In the genomic region with DNA sequence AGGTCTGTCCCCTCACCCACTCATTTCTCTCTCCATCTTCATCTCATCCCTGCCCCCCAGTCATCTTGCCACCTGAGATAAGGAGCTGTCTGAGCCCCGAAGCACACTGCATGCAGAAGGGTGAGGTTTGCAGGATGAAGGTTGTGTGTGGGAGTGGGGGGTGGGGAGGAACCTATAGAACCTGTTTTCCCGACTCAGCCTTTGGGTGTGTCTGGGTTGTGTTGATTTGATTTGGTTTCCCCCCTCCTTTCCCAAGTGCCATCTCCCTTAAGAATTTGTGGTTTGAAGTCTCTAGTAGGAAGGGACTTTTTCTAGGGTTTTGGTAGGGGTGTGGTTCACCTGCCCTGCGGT, we compare ENCODE assay signal across 15 mouse cellular contexts.
DNase-seq lines count a peak whose midpoint lies in the region; ATAC-seq lines count a peak whose summit lies in the region.
"Had no signal": no experiment of that assay in that cellular context is flagged by ENCODE, and none has a peak within 500 bp of the region (broad histone marks: within the 10 kb centered on the region; RNA-seq: fewer than 3 reads in every experiment).

No protein-coding gene starts in this region.

- no peak overlapping the region for H3K4me3 ChIP-seq in heart, embryonic 15.5 days
- no peak overlapping the region for H3K4me3 ChIP-seq in lung, embryonic 16.5 days (ENCODE audit: low read length)
- H3K4me3 ChIP-seq in intestine, embryonic 16.5 days (ENCODE audit: low read length) = no peak overlapping the region
- no peak overlapping the region for H3K4me3 ChIP-seq in stomach, embryonic 16.5 days (replicated peaks; ENCODE audit: low read length)
- H3K4me3 ChIP-seq: hindbrain, embryonic 10.5 days; liver, embryonic 15.5 days had no signal

- H3K4me2 ChIP-seq in heart, embryonic 15.5 days = no peak overlapping the region
- H3K4me2 ChIP-seq in lung, embryonic 16.5 days (ENCODE audit: low read depth, low read length) = no peak overlapping the region
- no peak overlapping the region for H3K4me2 ChIP-seq in intestine, embryonic 16.5 days (ENCODE audit: low read depth, low read length)
- 0 out of 2 replicates have a peak overlapping the region, but pooled peaks have one; percentile 7 for H3K4me2 ChIP-seq in stomach, embryonic 16.5 days (ENCODE audit: low read depth, low read length)
- H3K4me2 ChIP-seq: liver, embryonic 15.5 days had no signal

- no peak overlapping the region for H3K9ac ChIP-seq in heart, embryonic 15.5 days
- no peak overlapping the region for H3K9ac ChIP-seq in lung, embryonic 16.5 days (ENCODE audit: low read length)
- no peak overlapping the region for H3K9ac ChIP-seq in intestine, embryonic 16.5 days (ENCODE audit: low read depth, low read length)
- peak overlapping the region; percentile 7; the same call in 1 of the 2 replicates for H3K9ac ChIP-seq in stomach, embryonic 16.5 days (ENCODE audit: low read length)
- H3K9ac ChIP-seq: liver, embryonic 15.5 days had no signal

- H3K4me1 ChIP-seq in heart, embryonic 15.5 days (replicated peaks) = peaks cover 56% of the 10 kb centered on the region
- H3K4me1 ChIP-seq in lung, embryonic 16.5 days (replicated peaks; ENCODE audit: control insufficient read depth, insufficient read depth, low read length) = peaks cover 30% of the 10 kb centered on the region
- peaks cover 27% of the 10 kb centered on the region for H3K4me1 ChIP-seq in intestine, embryonic 16.5 days (ENCODE audit: control insufficient read depth, insufficient read depth, low read length)
- peaks cover 30% of the 10 kb centered on the region for H3K4me1 ChIP-seq in stomach, embryonic 16.5 days (ENCODE audit: control insufficient read depth, insufficient read depth, low read length)
- H3K4me1 ChIP-seq: liver, embryonic 15.5 days had no signal

- peaks cover 4% of the 10 kb centered on the region; the same call in 1 of the 2 replicates for H3K36me3 ChIP-seq in heart, embryonic 15.5 days
- no peaks in the 10 kb centered on the region for H3K36me3 ChIP-seq in lung, embryonic 16.5 days (ENCODE audit: control insufficient read depth, insufficient read depth, low read length)
- H3K36me3 ChIP-seq in intestine, embryonic 16.5 days (ENCODE audit: control insufficient read depth, insufficient read depth, low read length) = no peaks in the 10 kb centered on the region
- H3K36me3 ChIP-seq in stomach, embryonic 16.5 days (ENCODE audit: control insufficient read depth, insufficient read depth, low read length) = no peaks in the 10 kb centered on the region
- H3K36me3 ChIP-seq: hindbrain, embryonic 10.5 days; liver, embryonic 15.5 days had no signal

- no peak for ATAC-seq in heart, embryonic 15.5 days (replicated peaks; ENCODE audit: insufficient number of reproducible peaks, insufficient read depth, low FRiP score, low read depth)
- ATAC-seq in lung, embryonic 16.5 days (ENCODE audit: low read depth) = peak; percentile 18; the same call in 1 of the 2 replicates
- ATAC-seq in intestine, embryonic 16.5 days = peak; percentile 57
- peak; percentile 60; the same call in 1 of the 2 replicates for ATAC-seq in stomach, embryonic 16.5 days (ENCODE audit: insufficient read depth, low FRiP score)
- ATAC-seq: inflammation-experienced regulatory T-cells, adult 6 months had no signal

- WGBS in heart, embryonic 15.5 days = 44% methylated on average over 3 of the region's 3 CpGs
- 56% methylated on average over 3 of the region's 3 CpGs for WGBS in lung, embryonic 16.5 days
- 66% methylated on average over 3 of the region's 3 CpGs for WGBS in intestine, embryonic 16.5 days
- WGBS in stomach, embryonic 16.5 days = 46% methylated on average over 3 of the region's 3 CpGs

- H3K27ac ChIP-seq in heart, embryonic 15.5 days = peak overlapping the region; percentile 72
- H3K27ac ChIP-seq in lung, embryonic 16.5 days (ENCODE audit: low read length) = no peak overlapping the region
- H3K27ac ChIP-seq in intestine, embryonic 16.5 days (ENCODE audit: low read length) = peak overlapping the region; percentile 56; the same call in 1 of the 2 replicates
- peak overlapping the region; percentile 78 for H3K27ac ChIP-seq in stomach, embryonic 16.5 days (ENCODE audit: low read length)
- H3K27ac ChIP-seq: hindbrain, embryonic 10.5 days; liver, embryonic 15.5 days had no signal

- H3K9me3 ChIP-seq in heart, embryonic 15.5 days (replicated peaks) = no peaks in the 10 kb centered on the region
- H3K9me3 ChIP-seq in lung, embryonic 16.5 days (ENCODE audit: control insufficient read depth, low read length) = no peaks in the 10 kb centered on the region
- H3K9me3 ChIP-seq in intestine, embryonic 16.5 days (ENCODE audit: control insufficient read depth, low read length) = no peaks in the 10 kb centered on the region
- H3K9me3 ChIP-seq in stomach, embryonic 16.5 days (replicated peaks; ENCODE audit: control insufficient read depth, low read length) = no peaks in the 10 kb centered on the region
- H3K9me3 ChIP-seq: hindbrain, embryonic 10.5 days; liver, embryonic 15.5 days had no signal

- no peaks in the 10 kb centered on the region for H3K27me3 ChIP-seq in heart, embryonic 15.5 days
- H3K27me3 ChIP-seq in lung, embryonic 16.5 days (ENCODE audit: control insufficient read depth, insufficient read depth, low read depth, low read length) = no peaks in the 10 kb centered on the region
- no peaks in the 10 kb centered on the region for H3K27me3 ChIP-seq in intestine, embryonic 16.5 days (replicated peaks; ENCODE audit: control insufficient read depth, insufficient read depth, low read length)
- no peaks in the 10 kb centered on the region for H3K27me3 ChIP-seq in stomach, embryonic 16.5 days (ENCODE audit: control insufficient read depth, insufficient read depth, low read length)
- H3K27me3 ChIP-seq: liver, embryonic 15.5 days had no signal

- no peak for DNase-seq in heart, postnatal 4 days
- no peak for DNase-seq in lung, postnatal 14 days
- DNase-seq in urinary bladder, postnatal 10 days (ENCODE audit: low spot score) = no peak
- no peak for DNase-seq in cerebellum, postnatal 14 days
- DNase-seq: cerebellum, adult 8-10 months; left cerebral cortex, postnatal 4 days; right cerebral cortex, postnatal 14 days; thymus, adult 2 months had no signal
